8 mouse cellular contexts compared by ENCODE assay signal in the genomic region with DNA sequence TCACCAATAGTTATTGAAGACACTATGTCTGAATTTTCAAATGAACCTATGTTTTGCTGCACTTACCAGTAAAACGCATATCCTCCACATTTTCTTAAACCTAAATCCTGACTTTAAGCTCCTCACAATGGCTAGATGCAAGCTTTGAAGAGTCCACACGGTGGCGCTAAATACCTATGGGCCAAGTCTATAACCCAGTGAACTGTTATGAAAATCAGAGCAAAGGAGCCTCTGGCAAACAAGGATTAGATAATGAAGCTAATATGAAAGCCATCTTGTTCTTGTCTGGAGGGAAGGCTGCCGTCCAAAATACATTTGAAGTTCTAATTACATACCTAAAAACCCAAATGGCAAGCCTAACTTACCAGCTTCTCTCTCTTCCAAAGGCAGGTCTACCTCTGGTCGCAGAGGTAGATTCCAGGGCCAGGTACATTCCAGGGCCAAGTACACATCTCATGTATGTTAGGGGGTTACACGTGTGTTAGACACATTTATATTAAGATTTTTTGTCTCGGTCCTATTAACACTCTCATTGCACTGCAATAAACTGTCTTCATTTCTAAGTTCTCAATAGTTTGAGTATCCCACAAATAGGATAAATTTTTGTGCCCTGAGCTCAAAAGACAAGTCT. TPM values are rescaled to one million over a fixed set of nuclear protein-coding genes. Genes with fewer than 3 reads are reported as not detected.
DNase-seq lines count a peak whose midpoint lies in the region; ATAC-seq and TF ChIP-seq lines count a peak whose summit lies in the region.

No protein-coding gene starts in this region.

- ATAC-seq in embryonic facial prominence, embryonic 11.5 days (replicated peaks; ENCODE audit: insufficient number of reproducible peaks, low FRiP score, low TSS enrichment, low read depth): no peak
- ATAC-seq in heart, embryonic 15.5 days (replicated peaks; ENCODE audit: insufficient number of reproducible peaks, insufficient read depth, low FRiP score, low read depth): no peak; the same call in 1 of the 2 replicates
- no peak for ATAC-seq in liver, embryonic 13.5 days (ENCODE audit: low read depth)
- ATAC-seq in neural tube, embryonic 12.5 days (ENCODE audit: low FRiP score, low read depth): peak; percentile 45; the same call in 1 of the 2 replicates

- H3K27ac ChIP-seq in embryonic facial prominence, embryonic 11.5 days (replicated peaks; ENCODE audit: low read depth, low read length): no peak overlapping the region
- 0 out of 2 replicates have a peak overlapping the region, but pooled peaks have one; percentile 27 for H3K27ac ChIP-seq in heart, embryonic 15.5 days
- no peak overlapping the region for H3K27ac ChIP-seq in liver, embryonic 13.5 days
- H3K27ac ChIP-seq in neural tube, embryonic 12.5 days: no peak overlapping the region

- no peak overlapping the region for H3K4me2 ChIP-seq in embryonic facial prominence, embryonic 11.5 days (ENCODE audit: low read depth, low read length)
- H3K4me2 ChIP-seq in heart, embryonic 15.5 days: no peak overlapping the region
- H3K4me2 ChIP-seq in liver, embryonic 13.5 days: no peak overlapping the region
- H3K4me2 ChIP-seq in neural tube, embryonic 12.5 days (replicated peaks): no peak overlapping the region

- peak; percentile 17 for TF ChIP-seq CTCF in C2C12 (IDR thresholded peaks at IDR 0.05; ENCODE audit: control insufficient read depth, insufficient read depth, insufficient read length)

- H3K27me3 ChIP-seq in C2C12 (ENCODE audit: control insufficient read depth, insufficient read depth, insufficient read length): no peaks in the 10 kb centered on the region
- no peaks in the 10 kb centered on the region for H3K27me3 ChIP-seq in embryonic facial prominence, embryonic 11.5 days (ENCODE audit: control insufficient read depth, insufficient read depth, low read length)
- no peaks in the 10 kb centered on the region for H3K27me3 ChIP-seq in heart, embryonic 15.5 days
- no peaks in the 10 kb centered on the region for H3K27me3 ChIP-seq in liver, embryonic 13.5 days
- no peaks in the 10 kb centered on the region for H3K27me3 ChIP-seq in neural tube, embryonic 12.5 days (replicated peaks)

- H3K4me1 ChIP-seq in embryonic facial prominence, embryonic 11.5 days (ENCODE audit: control insufficient read depth, insufficient read depth, low read length): no peaks in the 10 kb centered on the region
- H3K4me1 ChIP-seq in heart, embryonic 15.5 days (replicated peaks): peaks cover 20% of the 10 kb centered on the region
- H3K4me1 ChIP-seq in liver, embryonic 13.5 days (replicated peaks): no peaks in the 10 kb centered on the region; the same call in 1 of the 2 replicates
- no peaks in the 10 kb centered on the region for H3K4me1 ChIP-seq in neural tube, embryonic 12.5 days

- H3K9me3 ChIP-seq in embryonic facial prominence, embryonic 11.5 days (replicated peaks; ENCODE audit: control insufficient read depth, low read length): no peaks in the 10 kb centered on the region
- no peaks in the 10 kb centered on the region for H3K9me3 ChIP-seq in heart, embryonic 15.5 days (replicated peaks)
- H3K9me3 ChIP-seq in liver, embryonic 13.5 days (replicated peaks): no peaks in the 10 kb centered on the region
- no peaks in the 10 kb centered on the region for H3K9me3 ChIP-seq in neural tube, embryonic 12.5 days

- H3K4me3 ChIP-seq in C2C12 (ENCODE audit: insufficient read depth, poor library complexity, severe bottlenecking): no peak overlapping the region
- H3K4me3 ChIP-seq in embryonic facial prominence, embryonic 11.5 days (ENCODE audit: low read depth, low read length): no peak overlapping the region
- H3K4me3 ChIP-seq in heart, embryonic 15.5 days: no peak overlapping the region
- H3K4me3 ChIP-seq in liver, embryonic 13.5 days (replicated peaks): no peak overlapping the region
- H3K4me3 ChIP-seq in neural tube, embryonic 12.5 days: no peak overlapping the region

- H3K36me3 ChIP-seq in C2C12 (ENCODE audit: control insufficient read depth, insufficient read depth): peaks cover 21% of the 10 kb centered on the region
- no peaks in the 10 kb centered on the region for H3K36me3 ChIP-seq in embryonic facial prominence, embryonic 11.5 days (replicated peaks; ENCODE audit: control insufficient read depth, insufficient read depth, low read depth, low read length)
- no peaks in the 10 kb centered on the region for H3K36me3 ChIP-seq in heart, embryonic 15.5 days
- H3K36me3 ChIP-seq in liver, embryonic 13.5 days: no peaks in the 10 kb centered on the region
- no peaks in the 10 kb centered on the region for H3K36me3 ChIP-seq in neural tube, embryonic 12.5 days

- no peak overlapping the region for H3K9ac ChIP-seq in embryonic facial prominence, embryonic 11.5 days (replicated peaks; ENCODE audit: low read length)
- no peak overlapping the region for H3K9ac ChIP-seq in heart, embryonic 15.5 days
- H3K9ac ChIP-seq in liver, embryonic 13.5 days: no peak overlapping the region
- H3K9ac ChIP-seq in neural tube, embryonic 12.5 days: no peak overlapping the region

- H3ac ChIP-seq in C2C12 (ENCODE audit: control insufficient read depth, insufficient read length, low read depth): no peak overlapping the region

- WGBS in embryonic facial prominence, embryonic 11.5 days: 38% methylated on average over 7 of the region's 7 CpGs
- WGBS in heart, embryonic 15.5 days: 34% methylated on average over 7 of the region's 7 CpGs
- WGBS in liver, embryonic 13.5 days (ENCODE audit: insufficient replicate concordance): 28% methylated on average over 7 of the region's 7 CpGs
- WGBS in neural tube, embryonic 12.5 days: 38% methylated on average over 7 of the region's 7 CpGs

- H3K79me2 ChIP-seq in C2C12 (ENCODE audit: control insufficient read depth, insufficient read depth): no peaks in the 10 kb centered on the region

- no peaks in the 10 kb centered on the region for H3K79me3 ChIP-seq in C2C12 (ENCODE audit: low read depth)

- DNase-seq in adrenal gland, postnatal 25 days: peak; percentile 70
- peak; percentile 91 for DNase-seq in embryonic facial prominence, embryonic 11.5 days (ENCODE audit: low spot score)
- peak; percentile 83 for DNase-seq in kidney, postnatal 14 days
- DNase-seq in liver, embryonic 13.5 days: peak; percentile 22
- DNase-seq in testis, postnatal 10 days (ENCODE audit: low spot score): peak; percentile 85

TF ChIP-seq in C2C12, 6 proteins besides CTCF, POLR2A, EP300 and RAD21:
- no peak for TF ChIP-seq MYOG (IDR thresholded peaks at IDR 0.05; ENCODE audit: control insufficient read depth, extremely low read depth, insufficient read length)
- TF ChIP-seq USF1 (IDR thresholded peaks at IDR 0.05; ENCODE audit: low read depth): no peak
- TF ChIP-seq MAX (IDR thresholded peaks at IDR 0.05): no peak
- TF ChIP-seq MYOD1 (IDR thresholded peaks at IDR 0.05; ENCODE audit: control insufficient read depth, insufficient read length, low read depth): no peak
- TF ChIP-seq FOSL1 (IDR thresholded peaks at IDR 0.05; ENCODE audit: insufficient read depth, low read length, poor library complexity, severe bottlenecking): no peak
- no peak for TF ChIP-seq CEBPB (IDR thresholded peaks at IDR 0.05; ENCODE audit: low read depth)
TF ChIP-seq in C2C12: peak in this region for 0.

RNA-seq across cellular contexts. Expression of a gene that starts 32.2 kb away (rescaled TPM):
- 14.7 TPM for polyA plus RNA-seq in C2C12 (2012; fragmentation: generic; extraction: Trizol)
- total RNA-seq in adrenal gland, postnatal 25 days (2021): 17.7 and 19.9 TPM in 2 replicates
- 6.8 and 8.2 TPM in 2 replicates for polyA plus RNA-seq in embryonic facial prominence, embryonic 11.5 days (2014; fragmentation: Nextera tagmentation; extraction: Ambion mirVana)
- 3.4 and 3.6 TPM in 2 replicates for polyA plus RNA-seq in heart, embryonic 15.5 days (2015; fragmentation: Nextera tagmentation; extraction: Ambion mirVana)
- 0.45 and 0.51 TPM in 2 replicates for polyA plus RNA-seq in liver, embryonic 13.5 days (2015; fragmentation: Nextera tagmentation; extraction: Ambion mirVana)
- polyA plus RNA-seq in neural tube, embryonic 12.5 days (2016; fragmentation: Nextera tagmentation; extraction: Ambion mirVana): 8.2 and 8.7 TPM in 2 replicates

Comparison
In these comparisons a context has a peak if more than half of its experiments do, and no peak if none do; other contexts are left out.
1. DNase-seq: peak in every context shown above with its lines; median percentile 91 in embryonic facial prominence, embryonic 11.5 days; 85 in testis, postnatal 10 days; 83 in kidney, postnatal 14 days; 70 in adrenal gland, postnatal 25 days; 22 in liver, embryonic 13.5 days.